Mouse (Mus musculus) inflammation-experienced regulatory T-cells, adult 16 weeks (primary cell): ENCODE results near the gene Gm20403. TPM values are rescaled to one million over a fixed set of nuclear protein-coding genes. Genes with fewer than 3 reads are reported as not detected.

ENCODE experiments used
- polyA plus RNA-seq: library from polyadenylated mRNA; unstranded; fragments of 100-300 nt; shearing (Covaris generic); gene quantifications from one replicate; pipeline ENCODE4 v1.2.1, GENCODE M21; 2017

Gene Gm20403
- not detected for polyA plus RNA-seq

DNA sequence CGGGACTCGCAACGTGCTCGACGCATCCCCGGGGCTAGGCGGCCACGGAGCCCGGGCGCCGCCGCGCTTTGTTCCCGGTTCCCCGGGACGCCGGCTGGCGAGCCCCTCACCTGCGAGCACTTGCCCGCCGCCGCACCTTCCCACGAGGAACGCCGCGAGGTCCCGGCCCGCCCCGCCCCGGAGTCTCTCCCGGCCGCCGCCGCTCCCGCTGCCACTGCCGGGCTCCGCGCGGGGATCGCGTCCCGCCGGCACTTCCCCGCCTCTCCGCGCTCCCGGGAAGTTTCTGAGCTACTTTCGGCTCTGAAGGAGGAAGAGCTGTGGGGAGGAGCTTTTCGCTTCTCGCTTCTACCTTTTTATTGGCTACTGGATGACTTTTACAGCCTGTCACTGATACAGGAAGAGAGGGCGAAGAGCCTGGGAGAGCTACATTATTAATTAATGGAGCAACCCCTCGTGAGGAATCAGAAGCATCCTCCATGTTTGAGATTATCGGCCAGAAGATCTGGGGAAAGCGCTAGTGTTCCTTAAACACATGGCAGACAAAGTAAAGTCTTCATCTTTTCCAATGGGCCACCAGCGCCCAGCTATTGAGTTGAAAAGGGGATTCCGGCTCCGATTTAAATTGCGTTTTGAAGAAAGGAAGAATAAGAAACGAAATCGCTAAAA is at the start of gene Gm20403:
Gene Gm20403, minus strand, starts transcription at position 478 of the 666 bp plus-strand sequence.

DNA sequence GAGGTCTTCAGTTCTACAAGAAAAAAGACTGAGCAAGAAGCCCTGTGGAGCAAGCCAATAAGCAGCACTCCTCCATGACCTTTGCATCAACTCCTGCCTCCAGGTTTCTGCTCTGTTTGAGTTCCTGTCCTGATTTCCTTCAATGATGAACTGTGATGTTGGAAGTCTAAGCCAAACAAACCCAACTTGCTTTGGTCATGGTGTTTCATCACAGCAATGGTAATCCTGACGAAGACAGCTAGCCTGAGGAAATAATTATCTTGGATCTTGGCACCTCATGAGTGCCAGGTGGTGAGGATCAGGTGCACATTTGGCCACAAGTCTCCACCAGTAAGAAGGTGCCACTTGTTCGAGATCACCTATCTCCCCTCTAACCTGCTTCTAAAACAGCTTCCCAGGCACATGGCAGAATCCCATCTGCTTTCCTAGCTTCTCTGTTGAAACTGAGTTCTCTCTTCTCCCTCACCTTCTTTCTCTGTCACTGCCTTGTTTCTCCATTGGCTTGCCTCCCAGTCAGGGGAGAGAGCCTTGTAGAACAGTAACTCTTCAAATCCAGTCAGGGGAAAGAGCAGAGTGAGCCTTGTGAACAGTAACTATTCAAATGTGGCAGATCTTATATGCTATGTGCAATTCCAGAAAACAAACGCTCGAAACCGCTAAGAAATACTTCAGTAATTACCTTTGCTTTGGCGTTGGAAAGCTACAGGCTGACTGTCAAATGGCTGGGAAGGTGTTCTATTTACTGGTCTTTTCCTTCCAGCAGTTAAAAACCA is 27.5 kb upstream of the Gm20403 start, which contains the start of gene Baz1a:
Gene Baz1a, minus strand, starts transcription at position 723 of the 773 bp plus-strand sequence.

Other genes starting within 250 kb of the Gm20403 start
- 129 TPM for gene Snx6, start 190.8 kb downstream of the Gm20403 start, polyA plus RNA-seq
- 33.8 TPM for gene Cfl2, start 123.7 kb downstream of the Gm20403 start, polyA plus RNA-seq
- gene Baz1a, start 27.8 kb upstream of the Gm20403 start, polyA plus RNA-seq = 19.1 TPM
- 22.9 TPM for gene 2700097O09Rik, start 93.6 kb upstream of the Gm20403 start, polyA plus RNA-seq
- gene Srp54a, start 93.7 kb upstream of the Gm20403 start, polyA plus RNA-seq = 176 TPM
- gene Fam177a, start 137.9 kb upstream of the Gm20403 start, polyA plus RNA-seq = 22.7 TPM
- 37.2 TPM for gene Srp54b, start 168.6 kb upstream of the Gm20403 start, polyA plus RNA-seq
- not detected for gene 1700047I17Rik2, start 213.1 kb upstream of the Gm20403 start, polyA plus RNA-seq
- 86.2 TPM for gene Srp54c, start 243.6 kb upstream of the Gm20403 start, polyA plus RNA-seq